Mouse (Mus musculus) spleen, postnatal 10 days (tissue): ENCODE data around the gene Rps6ka4.
A peak's percentile ranks its signal among the peaks of the same experiment; 100 is the strongest.

ENCODE experiments used
- DNase-seq, 2 experiments: peaks; one replicate each; pipeline ENCODE4 v3.0.0; 2021 to 2022; ENCODE audit warnings: low spot score in 2 of 2

Rps6ka4 gene

GRCm38 (mm10) chr19:6840475-6841291 lies at the start of gene Rps6ka4:
TSS of gene Rps6ka4 (minus strand) at chr19:6840636.
- peak; percentile 56 to 68 for DNase-seq

DNA sequence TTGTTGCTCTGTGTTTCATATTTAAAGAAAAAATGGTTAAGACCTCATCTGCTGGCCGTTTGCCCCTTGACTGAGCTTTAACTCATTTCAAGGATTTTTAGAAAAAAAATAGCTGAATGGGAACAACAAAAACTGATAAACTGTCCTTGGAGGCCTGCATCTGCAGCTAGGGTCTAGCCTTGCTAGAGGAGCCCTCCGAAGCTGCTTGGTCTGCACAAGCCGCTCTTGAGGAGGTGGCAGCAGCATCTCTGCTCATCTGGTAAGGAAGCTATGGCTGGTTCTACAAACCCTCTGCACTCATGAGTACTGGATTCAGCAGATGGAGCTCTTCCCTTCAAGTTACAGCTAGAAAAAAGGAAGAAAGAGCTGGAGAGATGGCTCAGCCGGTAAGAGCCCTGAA lies 37.5 kb upstream of the Rps6ka4 start:
- DNase-seq, result no peak

DNA sequence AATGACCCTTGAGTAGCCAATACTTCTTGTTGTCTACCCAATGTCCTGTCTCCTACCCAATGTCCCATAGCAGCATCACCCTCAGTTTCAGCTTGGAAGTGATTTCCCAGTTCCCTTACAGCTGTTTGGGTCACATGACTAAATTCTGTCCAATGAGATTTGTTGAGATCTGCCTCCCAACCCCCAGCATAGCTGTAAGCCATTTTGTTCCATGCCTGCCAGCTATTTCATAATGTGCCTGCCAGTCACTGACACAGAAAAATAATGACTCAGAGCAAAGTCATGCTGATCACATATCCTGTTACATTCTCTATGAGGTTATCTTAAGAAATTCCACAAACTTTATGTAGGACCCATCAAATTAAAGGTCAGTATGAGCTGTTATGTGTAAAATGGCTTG lies 36.4 kb upstream of the Rps6ka4 start:
- no peak for DNase-seq

- DNase-seq, result no peak
These were observed 35.4 kb upstream of the Rps6ka4 start for GRCm38 (mm10) chr19:6875834-6876233.

DNA sequence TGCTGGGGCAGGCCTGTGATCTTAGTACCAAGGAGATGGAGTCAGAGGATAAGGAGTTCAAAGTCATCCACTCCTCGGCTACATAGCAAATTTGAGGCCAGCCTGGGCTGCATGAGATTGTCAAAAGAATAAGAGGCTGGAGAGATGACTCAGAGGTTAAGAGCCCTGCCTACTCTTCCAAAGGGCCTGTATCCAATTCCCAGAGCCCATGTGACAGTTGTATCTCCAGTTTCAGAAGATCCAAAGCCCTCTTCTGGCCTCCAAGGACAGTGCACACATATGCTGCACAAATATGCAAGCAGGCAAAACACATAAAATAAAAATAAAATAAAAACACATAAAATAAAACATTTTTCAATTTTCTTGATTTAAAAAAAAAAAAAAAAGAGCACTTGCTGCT lies 33.8 kb upstream of the Rps6ka4 start:
- no peak for DNase-seq

DNA sequence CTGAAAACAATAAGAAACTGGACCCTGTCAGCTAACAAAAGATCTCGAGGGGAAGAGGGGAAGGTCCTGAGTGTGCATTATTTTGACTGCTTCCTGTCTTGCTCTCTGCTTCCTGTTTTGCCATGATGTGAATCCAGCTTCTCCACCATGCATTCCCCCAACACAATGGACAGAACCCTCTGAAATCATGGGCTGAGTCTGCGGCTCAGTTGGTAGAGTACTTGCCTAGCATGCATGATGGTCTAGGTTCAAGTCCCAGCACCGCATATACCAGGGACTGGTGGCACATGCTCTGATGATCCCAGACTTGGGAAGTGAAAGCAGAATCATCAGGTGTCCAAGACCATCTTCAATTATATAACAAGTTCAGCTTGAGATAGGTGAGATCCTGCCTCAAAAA lies 32.3 kb upstream of the Rps6ka4 start:
- DNase-seq, result no peak

GRCm38 (mm10) chr19:6871574-6872271 lies 31.3 kb upstream of the Rps6ka4 start:
- peak; percentile 30 to 56 for DNase-seq

DNA sequence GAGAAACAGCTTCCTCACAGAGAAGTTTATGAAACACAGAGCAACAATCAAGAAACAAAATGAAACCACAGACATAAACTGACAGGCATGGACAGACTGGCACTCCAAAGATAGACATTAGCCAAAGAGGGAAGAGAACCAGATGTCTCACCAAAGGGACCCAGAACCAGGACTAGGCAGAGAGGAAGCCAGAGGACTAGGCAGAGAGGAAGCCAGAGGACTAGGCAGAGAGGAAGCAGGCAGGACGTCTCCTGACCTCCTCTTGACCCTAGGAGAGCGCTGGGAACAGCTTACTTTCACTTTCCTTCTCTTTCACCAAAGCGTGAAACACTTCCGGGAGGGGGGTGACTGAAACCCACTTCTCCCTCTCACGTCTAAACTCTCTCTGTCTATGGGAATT lies 28.9 kb upstream of the Rps6ka4 start:
- DNase-seq, result peak; percentile 54 to 61

DNA sequence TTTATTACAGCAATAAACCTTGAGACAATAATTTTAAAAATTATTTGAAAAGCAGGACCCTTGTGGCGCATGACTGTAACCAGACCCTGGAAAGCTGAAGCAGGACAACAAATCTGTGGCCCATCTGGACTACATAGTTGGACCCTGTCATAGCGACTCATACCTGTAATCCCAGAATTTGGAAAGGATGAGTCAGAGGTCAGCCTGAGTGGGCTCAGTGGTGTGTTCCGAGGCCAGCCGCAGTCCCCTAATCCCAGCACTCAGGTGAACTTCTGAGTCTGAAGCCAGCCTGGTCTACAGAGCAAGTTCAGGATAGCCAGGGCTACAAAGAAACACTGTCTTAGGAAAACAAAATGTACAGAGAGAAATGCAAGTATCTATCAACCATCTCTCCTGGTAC lies 21.0 kb upstream of the Rps6ka4 start:
- no peak for DNase-seq

DNA sequence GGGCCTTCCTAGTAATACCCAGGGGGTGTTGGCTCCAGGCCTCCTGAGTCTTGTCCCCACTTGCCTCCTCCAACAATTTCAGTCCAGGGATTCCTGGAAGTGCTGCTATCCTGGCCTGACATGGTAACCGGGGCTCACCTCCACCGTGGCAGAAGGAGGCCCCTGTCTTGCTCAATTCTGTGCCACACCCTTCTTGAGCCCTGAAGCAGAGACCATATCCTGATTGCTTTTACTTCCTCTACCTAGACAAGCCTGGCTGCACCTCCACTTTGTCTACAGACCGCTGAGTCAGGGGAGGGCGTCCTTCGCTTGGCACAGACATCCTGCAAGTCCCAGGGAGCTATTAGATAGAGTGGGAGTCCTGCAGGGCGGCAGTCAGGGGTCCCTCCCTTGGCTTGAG lies 20.3 kb upstream of the Rps6ka4 start:
- peak in 1 of 2 experiments; percentile 59 for DNase-seq

DNA sequence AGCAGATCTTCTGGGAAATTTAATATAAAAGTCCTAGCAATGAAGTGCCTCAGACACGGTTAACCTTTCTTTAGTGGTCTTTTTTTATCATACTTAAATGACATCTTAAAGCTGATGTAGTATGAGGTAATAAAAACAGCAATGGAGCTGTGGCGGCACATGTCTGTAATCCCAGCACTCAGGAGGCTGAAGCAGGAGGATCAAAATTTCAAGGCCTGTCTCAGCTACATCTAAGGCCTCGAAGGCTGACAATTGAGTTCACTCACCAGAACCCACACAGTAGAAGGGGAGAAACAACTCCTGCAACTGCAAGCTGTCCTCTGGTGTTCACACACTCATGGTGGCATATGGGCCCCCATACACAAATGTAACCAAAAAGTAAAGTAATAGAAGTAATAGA lies 19.5 kb upstream of the Rps6ka4 start:
- DNase-seq, result no peak

- no peak for DNase-seq
These were observed 18.7 kb upstream of the Rps6ka4 start for GRCm38 (mm10) chr19:6859032-6859651.

DNA sequence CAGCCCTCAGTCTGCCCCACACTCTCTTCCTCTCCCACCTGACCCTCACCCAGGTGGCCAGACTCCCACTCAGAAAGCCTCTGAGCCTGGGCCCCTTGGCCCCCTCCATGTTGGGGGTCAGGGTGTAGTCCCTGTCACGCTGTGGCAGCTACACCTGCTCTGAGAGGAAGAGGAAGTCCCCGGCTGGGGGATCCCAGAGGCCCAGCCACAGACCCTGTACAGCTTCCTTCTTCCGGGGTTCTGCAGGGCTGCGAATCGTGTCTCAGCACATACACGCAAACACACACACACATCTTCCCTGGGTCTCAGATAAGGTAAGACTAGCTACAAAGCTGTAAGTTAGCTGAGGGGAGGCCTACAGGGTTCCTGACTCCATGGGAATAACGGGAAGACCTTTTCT lies 17.6 kb upstream of the Rps6ka4 start, which contains the start of gene Ccdc88b:
Gene Ccdc88b (minus strand): TSS at position 181 of the 400 bp plus-strand sequence.
- DNase-seq, result peak; percentile 48 to 81

DNA sequence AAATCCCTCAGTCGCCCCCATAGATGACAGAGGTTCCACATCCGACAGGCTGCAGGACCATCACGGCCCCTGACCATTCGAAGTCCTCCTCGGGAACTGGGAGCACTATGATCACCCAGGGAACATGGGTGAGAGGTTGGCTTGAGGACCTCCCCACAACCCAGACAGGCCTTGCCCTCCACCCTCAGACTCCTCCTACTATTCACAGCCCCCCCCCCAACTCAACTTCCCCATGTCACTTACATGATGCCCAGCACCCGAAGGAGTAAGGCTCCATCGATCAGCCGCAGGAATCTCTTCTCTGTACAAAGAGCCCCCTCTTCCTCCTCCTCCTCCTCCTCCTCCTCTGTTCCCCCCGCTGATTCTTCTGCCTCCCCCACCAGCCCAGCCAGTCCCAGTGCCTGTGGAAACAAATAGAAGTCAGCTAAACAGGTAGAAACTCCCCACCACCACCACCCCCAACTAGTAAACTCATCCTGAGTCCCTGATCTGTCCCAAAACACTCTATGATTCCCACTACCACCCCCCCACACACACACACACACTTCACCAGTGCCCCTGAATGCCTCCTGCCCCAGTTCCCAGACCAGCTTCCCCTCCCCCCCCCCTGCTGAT lies 17.1 kb upstream of the Rps6ka4 start:
- DNase-seq, result peak in 1 of 2 experiments; percentile 15

GRCm38 (mm10) chr19:6857003-6857360 lies 16.5 kb upstream of the Rps6ka4 start:
- no peak for DNase-seq

- peak in 1 of 2 experiments; percentile 78 for DNase-seq
These were observed 16.0 kb upstream of the Rps6ka4 start for GRCm38 (mm10) chr19:6856281-6857002.

- peak in 1 of 2 experiments; percentile 42 for DNase-seq
These were observed 15.0 kb upstream of the Rps6ka4 start for GRCm38 (mm10) chr19:6855225-6856031.

DNA sequence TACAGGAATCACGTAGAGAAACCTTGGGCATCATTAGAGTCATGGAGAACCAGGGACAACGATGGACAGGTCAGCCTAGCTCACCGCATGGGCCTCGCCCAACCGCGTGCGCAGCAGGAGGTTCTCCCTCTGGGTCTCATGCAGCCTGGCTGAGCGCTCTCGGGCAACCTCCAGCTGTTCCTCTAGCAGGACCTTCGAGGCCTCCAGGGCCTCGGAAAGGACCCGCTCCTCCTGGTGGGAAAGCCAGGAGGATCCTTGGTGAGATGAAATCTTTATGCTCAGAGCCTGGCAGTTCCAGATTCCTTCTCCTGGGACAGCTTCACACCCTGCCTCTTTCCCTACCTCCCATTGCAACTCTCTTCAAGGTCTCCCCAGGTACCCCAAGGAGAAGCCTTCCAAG lies 14.2 kb upstream of the Rps6ka4 start:
- DNase-seq, result no peak

DNA sequence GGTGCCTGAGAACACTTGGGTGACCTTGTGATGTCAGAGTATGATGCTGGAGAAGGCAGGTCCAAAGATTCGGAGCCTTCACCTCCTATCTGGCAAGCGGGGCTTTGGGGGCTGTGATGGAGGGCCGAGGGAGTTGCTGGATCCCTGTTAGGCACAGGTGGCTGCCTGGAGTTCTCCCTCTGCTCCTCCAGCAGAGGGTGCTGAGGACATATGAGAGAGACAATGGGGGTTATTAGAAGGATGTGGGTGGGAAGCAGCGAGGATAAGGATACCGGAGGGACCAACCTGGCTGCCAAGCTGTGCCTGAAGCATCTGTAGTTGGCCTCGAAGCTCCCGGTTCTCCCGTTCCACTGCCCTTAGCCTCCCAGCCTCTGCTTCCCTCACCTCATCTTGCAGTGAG lies 13.5 kb upstream of the Rps6ka4 start:
- no peak for DNase-seq

DNA sequence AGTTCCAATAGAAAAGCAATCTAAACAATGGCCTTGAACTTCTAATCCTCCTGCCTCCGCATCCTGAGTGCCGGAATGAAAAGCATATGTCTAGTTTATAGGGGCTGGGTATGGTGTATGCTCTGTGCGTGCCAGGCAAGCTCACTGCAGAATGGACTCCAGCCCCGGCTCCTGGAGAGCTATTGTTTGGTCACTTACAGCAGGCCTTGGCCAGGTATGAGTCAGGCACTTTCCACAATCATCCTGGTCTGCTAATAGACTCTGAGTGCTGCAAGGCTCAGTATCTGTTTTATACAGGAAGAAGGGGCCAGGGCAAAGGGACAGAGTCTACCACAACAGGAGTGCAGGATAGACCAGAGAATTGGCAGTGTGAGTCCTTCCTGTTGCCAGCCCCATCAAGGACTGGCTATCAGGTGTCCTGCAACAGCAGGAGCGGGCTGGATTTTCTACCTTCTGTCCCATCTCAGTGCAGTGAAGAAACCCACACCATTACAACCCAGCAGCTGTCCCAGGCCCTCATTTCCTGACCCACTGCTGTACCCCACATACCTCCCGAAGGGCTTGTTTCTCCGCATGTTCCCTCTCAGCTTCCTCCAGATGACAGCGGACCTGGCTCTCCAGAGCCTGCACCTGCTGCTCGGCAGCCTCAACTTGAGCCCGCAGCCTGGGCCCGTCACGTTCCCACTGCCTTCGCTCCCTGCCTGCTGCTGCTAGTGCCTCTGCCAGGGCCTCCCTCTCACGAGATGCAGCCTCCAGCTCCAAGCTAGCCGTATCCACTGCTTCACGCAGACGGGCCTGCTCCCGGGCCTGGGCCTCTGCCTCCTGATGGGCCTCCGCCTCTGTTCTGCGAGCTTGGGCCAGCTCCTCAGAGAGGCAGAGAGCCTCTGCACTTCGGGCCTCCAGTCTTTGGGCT lies 12.2 kb upstream of the Rps6ka4 start:
- DNase-seq, result no peak
